Mouse (Mus musculus) heart, embryonic 13.5 days (tissue): ENCODE results near the gene Daam1. TPM values are rescaled to one million over a fixed set of nuclear protein-coding genes. Genes with fewer than 3 reads are reported as not detected.

Experiments
- ATAC-seq: fragments of 200-750 bp; cut with Nextera tagmentation; 2 replicates; pipeline ENCODE4 v1.8.0; 2017; ENCODE audit warnings: moderate TSS enrichment; ENCODE audit not compliant: insufficient number of reproducible peaks, low FRiP score, low TSS enrichment; ENCODE audit errors: extremely low read depth
- H3K27ac ChIP-seq: fragments of 300-500 bp; sonication (generic); replicated peaks from 2 replicates; pipeline ENCODE4 v1.5.1; 2015; ENCODE audit warnings: moderate library complexity, mild to moderate bottlenecking, inconsistent platforms
- H3K27me3 ChIP-seq: fragments of 300-500 bp; sonication (generic); replicated peaks from 2 replicates; pipeline ENCODE4 v1.6.1; 2015; ENCODE audit warnings: mild to moderate bottlenecking, inconsistent platforms
- H3K36me3 ChIP-seq: fragments of 300-500 bp; sonication (generic); 2 replicates; pipeline ENCODE4 v1.6.1; 2015; ENCODE audit warnings: mild to moderate bottlenecking, inconsistent platforms
- H3K4me1 ChIP-seq: fragments of 300-500 bp; sonication (generic); 2 replicates; pipeline ENCODE4 v1.6.1; 2015; ENCODE audit warnings: inconsistent platforms
- H3K4me2 ChIP-seq: fragments of 300-500 bp; sonication (generic); 2 replicates; pipeline ENCODE4 v1.6.1; 2015; ENCODE audit warnings: inconsistent platforms, mild to moderate bottlenecking, moderate library complexity
- H3K4me3 ChIP-seq: fragments of 300-500 bp; sonication (generic); 2 replicates; pipeline ENCODE4 v1.5.1; 2015; ENCODE audit warnings: moderate library complexity, mild to moderate bottlenecking, inconsistent platforms
- H3K9ac ChIP-seq: fragments of 300-500 bp; sonication (generic); 2 replicates; pipeline ENCODE4 v1.6.1; 2015; ENCODE audit warnings: inconsistent platforms, mild to moderate bottlenecking, moderate library complexity
- H3K9me3 ChIP-seq: fragments of 300-500 bp; sonication (generic); 2 replicates; pipeline ENCODE4 v1.6.1; 2016; ENCODE audit warnings: inconsistent platforms
- WGBS: fragments of 180-500 bp; shearing (Covaris S2); methylation state at CpG from one replicate; pipeline ENCODE4 v1.1.7; 2015; ENCODE audit warnings: mixed read lengths; 5-methylcytosine and 5-hydroxymethylcytosine counted together
- polyA plus RNA-seq: library from polyadenylated mRNA; unstranded; fragments of >200 nt; fragmentation: Nextera tagmentation; extraction: Ambion mirVana; gene quantifications from 2 replicates; pipeline ENCODE4 v1.2.1, GENCODE M21; 2015

Daam1 gene
- polyA plus RNA-seq, 1 experiment from 2014 or later: 18.5 TPM

- H3K4me2 ChIP-seq: peak overlapping the region; percentile 34
- H3K27me3 ChIP-seq: no peaks in the 10 kb centered on the region
- H3K36me3 ChIP-seq: peaks cover 15% of the 10 kb centered on the region
- H3K4me1 ChIP-seq: peaks cover 93% of the 10 kb centered on the region
- peak overlapping the region; percentile 97 for H3K27ac ChIP-seq
- no peak for ATAC-seq
- no peaks in the 10 kb centered on the region for H3K9me3 ChIP-seq
- peak overlapping the region; percentile 63 for H3K9ac ChIP-seq
- WGBS: 44% methylated on average over 6 of the region's 6 CpGs
- no peak overlapping the region for H3K4me3 ChIP-seq
Measured at GRCm38 (mm10) chr12:71933989-71934645, 103.2 kb downstream of the Daam1 start.

- Histone ChIP-seq H3K27ac (peak overlapping the region; percentile 97), H3K4me2 (no peak overlapping the region), H3K9me3 (no peaks in the 10 kb centered on the region), H3K4me1 (peaks cover 90% of the 10 kb centered on the region), H3K36me3 (peaks cover 31% of the 10 kb centered on the region), H3K9ac (no peak overlapping the region), H3K27me3 (no peaks in the 10 kb centered on the region), H3K4me3 (no peak overlapping the region)
- 46% methylated on average over 1 of the region's 1 CpGs for WGBS
- ATAC-seq: no peak
Measured at GRCm38 (mm10) chr12:71936636-71937035, 105.8 kb downstream of the Daam1 start.

- ATAC-seq: peak; percentile 35; the same call in 1 of the 2 replicates
- peaks cover 46% of the 10 kb centered on the region for H3K36me3 ChIP-seq
- peak overlapping the region; percentile 15; the same call in 1 of the 2 replicates for H3K4me2 ChIP-seq
- H3K4me3 ChIP-seq: no peak overlapping the region
- no peaks in the 10 kb centered on the region for H3K27me3 ChIP-seq
- peaks cover 77% of the 10 kb centered on the region for H3K4me1 ChIP-seq
- peak overlapping the region; percentile 37 for H3K9ac ChIP-seq
- 44% methylated on average over 5 of the region's 5 CpGs for WGBS
- peak overlapping the region; percentile 97 for H3K27ac ChIP-seq
- H3K9me3 ChIP-seq: no peaks in the 10 kb centered on the region
Measured at GRCm38 (mm10) chr12:71938513-71938912, 107.6 kb downstream of the Daam1 start.

GRCm38 (mm10) chr12:71941290-71941689 is 110.4 kb downstream of the Daam1 start:
- H3K36me3 ChIP-seq: peaks cover 73% of the 10 kb centered on the region
- WGBS: 91% methylated on average over 5 of the region's 5 CpGs
- H3K9ac ChIP-seq: no peak overlapping the region
- H3K4me2 ChIP-seq: no peak overlapping the region
- peaks cover 50% of the 10 kb centered on the region for H3K4me1 ChIP-seq
- H3K9me3 ChIP-seq: no peaks in the 10 kb centered on the region
- no peak for ATAC-seq
- H3K27ac ChIP-seq: no peak overlapping the region
- H3K4me3 ChIP-seq: no peak overlapping the region
- H3K27me3 ChIP-seq: no peaks in the 10 kb centered on the region

GRCm38 (mm10) chr12:71943112-71943511 is 112.2 kb downstream of the Daam1 start:
- ATAC-seq: no peak
- H3K4me3 ChIP-seq: no peak overlapping the region
- peaks cover 79% of the 10 kb centered on the region for H3K36me3 ChIP-seq
- H3K9me3 ChIP-seq: no peaks in the 10 kb centered on the region
- no peaks in the 10 kb centered on the region for H3K27me3 ChIP-seq
- H3K4me2 ChIP-seq: no peak overlapping the region
- H3K4me1 ChIP-seq: peaks cover 32% of the 10 kb centered on the region
- H3K9ac ChIP-seq: no peak overlapping the region
- no peak overlapping the region for H3K27ac ChIP-seq
- WGBS: 68% methylated on average over 9 of the region's 9 CpGs

- no peak for ATAC-seq
- 75% methylated on average over 4 of the region's 4 CpGs for WGBS
- Histone ChIP-seq H3K4me3 (no peak overlapping the region), H3K4me2 (no peak overlapping the region), H3K9me3 (no peaks in the 10 kb centered on the region), H3K27me3 (no peaks in the 10 kb centered on the region), H3K27ac (peak overlapping the region; percentile 12; the same call in 1 of the 2 replicates), H3K4me1 (peaks cover 27% of the 10 kb centered on the region), H3K36me3 (peaks cover 84% of the 10 kb centered on the region), H3K9ac (no peak overlapping the region)
Measured at GRCm38 (mm10) chr12:71943646-71944045, 112.8 kb downstream of the Daam1 start.

- H3K27ac ChIP-seq: no peak overlapping the region
- WGBS: 80% methylated on average over 7 of the region's 7 CpGs
- H3K4me1 ChIP-seq: peaks cover 7% of the 10 kb centered on the region
- ATAC-seq: no peak
- H3K36me3 ChIP-seq: peaks cover 92% of the 10 kb centered on the region
- no peaks in the 10 kb centered on the region for H3K9me3 ChIP-seq
- H3K4me2 ChIP-seq: no peak overlapping the region
- H3K9ac ChIP-seq: no peak overlapping the region
- H3K27me3 ChIP-seq: no peaks in the 10 kb centered on the region
- no peak overlapping the region for H3K4me3 ChIP-seq
Measured at GRCm38 (mm10) chr12:71945844-71946243, 115.0 kb downstream of the Daam1 start.

- Histone ChIP-seq H3K4me1 (peaks cover 4% of the 10 kb centered on the region; the same call in 1 of the 2 replicates), H3K4me3 (no peak overlapping the region), H3K9me3 (no peaks in the 10 kb centered on the region), H3K27ac (no peak overlapping the region), H3K27me3 (no peaks in the 10 kb centered on the region), H3K36me3 (peaks cover 94% of the 10 kb centered on the region), H3K9ac (no peak overlapping the region), H3K4me2 (no peak overlapping the region)
- WGBS: 80% methylated on average over 8 of the region's 8 CpGs
- no peak for ATAC-seq
Measured at GRCm38 (mm10) chr12:71946448-71946847, 115.6 kb downstream of the Daam1 start.

GRCm38 (mm10) chr12:71948972-71949371 is 118.1 kb downstream of the Daam1 start:
- Histone ChIP-seq H3K4me1 (0 out of 2 replicates have a peak, but pooled peaks cover 2% of the 10 kb centered on the region), H3K9me3 (no peaks in the 10 kb centered on the region), H3K36me3 (peaks cover 100% of the 10 kb centered on the region), H3K4me3 (no peak overlapping the region), H3K27ac (no peak overlapping the region), H3K9ac (no peak overlapping the region), H3K27me3 (no peaks in the 10 kb centered on the region), H3K4me2 (no peak overlapping the region)
- WGBS: 93% methylated on average over 6 of the region's 6 CpGs
- ATAC-seq: no peak

GRCm38 (mm10) chr12:71949606-71950005 is 118.7 kb downstream of the Daam1 start:
- no peak for ATAC-seq
- H3K9me3 ChIP-seq: no peaks in the 10 kb centered on the region
- WGBS: 89% methylated on average over 6 of the region's 6 CpGs

GRCm38 (mm10) chr12:71950095-71950877 is 119.4 kb downstream of the Daam1 start:
- H3K9me3 ChIP-seq: no peaks in the 10 kb centered on the region
- H3K27me3 ChIP-seq: no peaks in the 10 kb centered on the region
- 88% methylated on average over 13 of the region's 13 CpGs for WGBS
- no peak overlapping the region for H3K4me3 ChIP-seq
- no peak overlapping the region for H3K4me2 ChIP-seq
- no peak for ATAC-seq
- peaks cover 99% of the 10 kb centered on the region for H3K36me3 ChIP-seq
- H3K27ac ChIP-seq: no peak overlapping the region
- H3K4me1 ChIP-seq: 0 out of 2 replicates have a peak, but pooled peaks cover 6% of the 10 kb centered on the region
- H3K9ac ChIP-seq: no peak overlapping the region

More at GRCm38 (mm10) chr12:71949606-71950005, 118.7 kb downstream of the Daam1 start:
- H3K36me3 ChIP-seq: peaks cover 100% of the 10 kb centered on the region
- H3K4me3 ChIP-seq: no peak overlapping the region
- no peaks in the 10 kb centered on the region for H3K27me3 ChIP-seq
- no peak overlapping the region for H3K4me2 ChIP-seq
- no peak overlapping the region for H3K9ac ChIP-seq
- H3K27ac ChIP-seq: no peak overlapping the region
- H3K4me1 ChIP-seq: 0 out of 2 replicates have a peak, but pooled peaks cover 6% of the 10 kb centered on the region
